Mouse (Mus musculus): ENCODE measurements around the gene Hpd.

- TF ChIP-seq BHLHE40 (IDR thresholded peaks at IDR 0.05; ENCODE audit: low read depth, low read length) = no peak
- TF ChIP-seq CTCF (conservative IDR thresholded peaks at IDR 0.05 in 1 of 2, IDR thresholded peaks at IDR 0.05 in 1 of 2; ENCODE audit: low read depth in 2 of 2, low read length in 2 of 2) = no peak
- TF ChIP-seq RCOR1 (conservative IDR thresholded peaks at IDR 0.05; ENCODE audit: low read depth, low read length) = no peak
- no peak for TF ChIP-seq POLR2A (IDR thresholded peaks at IDR 0.05; ENCODE audit: low read depth, low read length)
- TF ChIP-seq NRF1 (IDR thresholded peaks at IDR 0.05; ENCODE audit: low read depth, low read length) = no peak
- no peak for TF ChIP-seq ZC3H11A (IDR thresholded peaks at IDR 0.05; ENCODE audit: low read depth, low read length)
- no peak for TF ChIP-seq E2F4 (IDR thresholded peaks at IDR 0.05; ENCODE audit: insufficient replicate concordance, low read depth, low read length)
- TF ChIP-seq RAD21 (IDR thresholded peaks at IDR 0.05; ENCODE audit: low read depth, low read length) = no peak
- no peak for TF ChIP-seq EP300 (IDR thresholded peaks at IDR 0.05; ENCODE audit: low read length)
- no peak for TF ChIP-seq MXI1 (IDR thresholded peaks at IDR 0.05; ENCODE audit: low read depth, low read length)
- no peak for TF ChIP-seq MAFK (IDR thresholded peaks at IDR 0.05; ENCODE audit: insufficient replicate concordance, low read length)
- no peak for TF ChIP-seq CHD2 (IDR thresholded peaks at IDR 0.05; ENCODE audit: low read length)
- TF ChIP-seq ZMIZ1 (IDR thresholded peaks at IDR 0.05; ENCODE audit: low read depth, low read length) = no peak
- no peak for TF ChIP-seq UBTF (IDR thresholded peaks at IDR 0.05; ENCODE audit: low read depth, low read length)
These were observed 13.2 kb downstream of the Hpd start, which contains the start of gene Psmd9 for GRCm38 (mm10) chr5:123169284-123169683.

Measured in CH12.LX (cell line).